Mouse (Mus musculus) embryonic fibroblast, embryonic 13.5 days (primary cell): ENCODE measurements at regions not wholly inside any gene's neighbourhood (a gene's known extent, or its start where the extent isn't known, plus 50 kb on each side); places are given as distances from the start of the nearest gene placed in this dataset.

Source experiments
- H3K27ac ChIP-seq: 2 replicates; pipeline ENCODE4 v1.5.1; 2012; ENCODE audit warnings: low read length, control low read depth, inconsistent platforms; ENCODE audit not compliant: insufficient read depth
- H3K4me1 ChIP-seq: 2 replicates; pipeline ENCODE4 v1.6.1; 2011; ENCODE audit warnings: low read length; ENCODE audit not compliant: control insufficient read depth, insufficient read depth
- H3K4me3 ChIP-seq: 2 replicates; pipeline ENCODE4 v1.5.1; 2011; ENCODE audit warnings: mild to moderate bottlenecking, control low read depth, low read length; ENCODE audit not compliant: insufficient read depth
- CTCF ChIP-seq: IDR thresholded peaks from 2 replicates; pipeline ENCODE4 v1.5.1; 2011; ENCODE audit warnings: mild to moderate bottlenecking, control low read depth, low read length, moderate library complexity, borderline replicate concordance; ENCODE audit not compliant: insufficient read depth
- POLR2A ChIP-seq: IDR thresholded peaks from 2 replicates; pipeline ENCODE4 v1.6.1; 2011; ENCODE audit warnings: low read depth, mild to moderate bottlenecking, control low read depth, low read length, moderate library complexity

DNA sequence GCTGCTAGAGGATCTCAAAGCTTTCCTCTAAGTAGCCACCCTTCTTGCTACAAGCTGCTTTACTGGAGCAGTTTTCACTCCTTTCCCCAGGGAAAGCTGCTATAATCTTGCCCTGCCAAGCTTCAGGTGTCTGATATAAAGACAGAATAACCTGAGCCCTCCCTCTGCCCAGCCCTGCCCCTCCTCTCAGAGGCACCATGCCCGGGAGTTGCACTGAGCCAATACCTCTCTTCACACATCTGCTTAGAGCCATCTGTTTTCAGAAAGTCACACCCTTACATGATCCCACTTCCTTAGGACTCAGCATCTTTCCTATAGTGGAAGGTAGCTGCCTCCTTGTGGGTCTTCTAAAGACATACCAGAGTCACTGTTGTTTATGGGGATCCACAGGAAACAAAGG, 374.3 kb downstream of the Cdk5rap2 start:
- Histone ChIP-seq H3K4me1 (no peaks in the 10 kb centered on the region), H3K4me3 (no peak overlapping the region), H3K27ac (no peak overlapping the region)
- TF ChIP-seq CTCF (no peak), POLR2A (no peak)

DNA sequence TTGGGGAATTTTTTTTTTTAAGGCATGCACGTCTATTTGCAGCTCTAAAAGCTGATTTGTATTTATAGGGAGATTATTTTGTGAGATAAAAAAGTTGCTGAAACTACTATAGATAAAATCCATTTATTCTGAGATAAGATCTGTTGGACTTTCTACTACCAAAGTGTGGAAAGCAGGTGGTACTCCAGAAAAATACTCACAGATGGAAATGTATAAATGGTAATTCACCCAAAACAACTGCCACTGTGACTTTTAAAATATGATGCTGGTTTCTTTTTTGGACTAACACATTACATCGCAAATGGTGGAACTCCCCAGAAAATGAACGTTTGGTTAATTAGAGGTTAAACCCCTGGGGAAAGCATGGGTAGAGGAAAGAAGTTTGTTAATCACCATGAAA, 377.7 kb downstream of the Cdk5rap2 start:
- no peak overlapping the region for H3K4me3 ChIP-seq
- no peak overlapping the region for H3K27ac ChIP-seq
- H3K4me1 ChIP-seq, result no peaks in the 10 kb centered on the region
- TF ChIP-seq POLR2A (no peak), CTCF (no peak)

DNA sequence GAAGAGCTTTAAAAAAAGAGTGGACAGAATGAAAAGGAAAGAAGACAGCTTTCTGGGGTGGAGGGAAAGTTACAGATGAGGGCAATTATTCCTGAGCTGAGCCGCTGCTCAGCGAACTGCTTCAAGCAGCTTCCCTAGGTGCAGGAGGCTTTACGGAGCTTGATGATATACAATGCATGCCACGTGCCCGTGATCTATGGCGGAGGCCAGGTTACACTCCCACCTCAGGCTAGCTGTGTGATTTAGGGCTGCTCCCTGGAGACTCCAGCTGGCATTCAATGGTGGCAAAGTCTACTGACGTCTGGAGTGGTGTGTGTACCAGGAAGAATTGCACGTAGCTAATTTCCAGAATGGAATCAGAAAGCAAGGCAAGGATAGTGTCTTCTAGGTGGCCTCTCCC, 383.4 kb downstream of the Cdk5rap2 start:
- no peaks in the 10 kb centered on the region for H3K4me1 ChIP-seq
- TF ChIP-seq POLR2A (no peak), CTCF (no peak)
- H3K27ac ChIP-seq, result no peak overlapping the region
- H3K4me3 ChIP-seq, result no peak overlapping the region

DNA sequence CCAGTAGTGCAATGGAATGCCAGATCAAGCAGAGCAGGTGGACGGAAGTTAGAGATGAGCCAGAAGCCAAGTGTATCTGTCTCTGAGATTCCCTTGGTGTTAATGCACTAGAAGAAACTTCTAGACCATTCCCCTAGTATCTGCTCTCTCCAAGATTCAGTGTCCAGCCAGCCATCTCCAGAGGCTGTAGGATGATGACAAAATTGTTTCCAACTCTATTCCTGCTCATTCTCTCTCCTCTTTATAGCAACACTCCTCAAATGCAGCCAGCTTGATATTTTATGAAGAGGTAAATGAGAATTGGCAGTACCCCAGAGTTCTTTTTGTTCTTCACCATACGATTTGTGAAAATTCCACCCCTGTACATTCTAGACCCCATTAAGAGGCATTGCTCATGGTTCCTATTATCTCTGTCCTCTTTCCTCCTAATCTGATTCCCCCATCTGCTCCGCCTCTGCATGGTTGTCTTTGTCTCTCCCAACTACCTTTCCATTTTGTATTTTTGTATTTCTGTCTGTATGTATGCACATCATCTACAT, 385.3 kb downstream of the Cdk5rap2 start:
- Histone ChIP-seq H3K27ac (no peak overlapping the region), H3K4me3 (no peak overlapping the region), H3K4me1 (no peaks in the 10 kb centered on the region)
- TF ChIP-seq POLR2A, result no peak
- no peak for TF ChIP-seq CTCF

DNA sequence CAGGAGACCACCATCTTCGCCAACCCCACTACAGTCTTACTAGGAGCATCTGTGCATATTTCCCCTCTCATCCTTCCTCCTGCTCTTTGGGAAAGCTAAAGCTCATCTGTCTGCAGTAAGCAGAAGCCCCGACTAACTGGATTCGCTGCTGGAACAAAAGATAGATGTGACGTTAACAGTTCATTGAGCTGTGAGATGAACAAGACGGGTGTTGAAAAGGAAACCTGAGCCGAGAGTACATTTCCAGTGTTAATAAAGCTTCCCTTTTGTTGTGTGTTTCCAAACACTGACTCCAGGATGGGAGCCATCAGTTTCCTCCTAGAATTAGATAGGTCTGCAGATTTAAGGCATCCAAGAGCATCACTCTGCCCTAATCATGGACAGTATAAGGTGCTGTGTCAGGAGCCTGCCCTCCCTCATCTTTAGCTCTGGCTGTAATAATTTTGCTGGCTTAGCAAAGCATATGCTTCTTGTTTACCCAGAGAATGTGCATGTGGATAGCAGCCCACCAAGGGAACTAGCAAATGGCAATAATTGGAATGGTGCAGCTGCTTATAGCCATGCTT, 389.3 kb downstream of the Cdk5rap2 start:
- Histone ChIP-seq H3K27ac (no peak overlapping the region), H3K4me1 (no peaks in the 10 kb centered on the region), H3K4me3 (no peak overlapping the region)
- TF ChIP-seq CTCF (no peak), POLR2A (no peak)

DNA sequence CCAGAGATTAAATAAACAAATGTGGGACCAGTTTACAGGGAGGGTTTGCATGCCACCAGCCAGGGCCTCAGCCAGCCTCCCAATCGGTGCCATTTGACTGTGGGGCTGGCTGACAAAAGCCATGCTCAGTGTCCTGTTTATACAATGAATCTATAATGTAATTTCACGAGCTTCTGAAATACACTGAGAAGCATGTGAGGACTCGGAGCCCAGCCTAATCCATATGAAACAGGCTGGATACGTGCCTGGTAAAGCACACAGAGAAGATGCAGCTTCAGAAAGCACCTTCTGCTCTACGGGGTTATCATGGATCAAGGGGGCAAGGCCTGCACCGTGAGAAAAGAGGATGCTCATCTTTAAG, 398.0 kb downstream of the Cdk5rap2 start:
- Histone ChIP-seq H3K27ac (no peak overlapping the region), H3K4me1 (no peaks in the 10 kb centered on the region), H3K4me3 (no peak overlapping the region)
- TF ChIP-seq CTCF (no peak), POLR2A (no peak)

DNA sequence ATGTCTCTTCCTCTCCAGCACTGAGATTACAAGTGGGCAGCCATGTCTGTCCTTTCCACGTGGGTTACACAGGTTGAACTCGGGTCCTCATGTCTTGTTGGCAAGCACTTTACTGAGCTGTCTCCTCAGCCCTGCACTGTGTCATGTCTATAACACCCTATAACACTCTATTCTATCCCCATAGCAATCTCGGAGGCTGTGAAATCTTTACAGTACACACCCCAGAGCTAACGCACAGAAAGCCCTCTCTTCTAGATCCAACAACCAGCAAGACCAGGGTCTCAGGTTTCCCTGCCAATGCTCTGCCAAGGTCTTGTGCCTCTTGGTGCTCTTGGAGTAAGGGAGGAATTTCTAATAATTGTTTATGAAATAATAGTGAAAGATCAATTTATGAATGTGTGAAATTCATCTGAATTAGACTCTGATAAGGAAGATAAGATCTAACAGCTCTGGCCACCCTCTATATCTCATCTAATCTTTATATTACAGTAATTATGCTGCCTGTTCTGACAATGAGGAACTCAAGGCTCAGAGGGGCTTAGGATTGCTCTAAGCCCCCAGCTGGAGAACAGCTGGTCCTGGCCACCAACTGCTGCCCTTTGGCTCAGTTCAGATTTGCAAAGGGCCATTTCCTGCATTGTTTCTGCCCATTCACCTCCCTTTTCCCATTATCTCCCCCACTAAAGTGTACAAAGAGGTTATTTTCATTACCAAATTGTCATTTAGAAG, 398.6 kb downstream of the Cdk5rap2 start:
- Histone ChIP-seq H3K27ac (no peak overlapping the region), H3K4me3 (no peak overlapping the region), H3K4me1 (no peaks in the 10 kb centered on the region)
- TF ChIP-seq POLR2A (no peak), CTCF (no peak)

DNA sequence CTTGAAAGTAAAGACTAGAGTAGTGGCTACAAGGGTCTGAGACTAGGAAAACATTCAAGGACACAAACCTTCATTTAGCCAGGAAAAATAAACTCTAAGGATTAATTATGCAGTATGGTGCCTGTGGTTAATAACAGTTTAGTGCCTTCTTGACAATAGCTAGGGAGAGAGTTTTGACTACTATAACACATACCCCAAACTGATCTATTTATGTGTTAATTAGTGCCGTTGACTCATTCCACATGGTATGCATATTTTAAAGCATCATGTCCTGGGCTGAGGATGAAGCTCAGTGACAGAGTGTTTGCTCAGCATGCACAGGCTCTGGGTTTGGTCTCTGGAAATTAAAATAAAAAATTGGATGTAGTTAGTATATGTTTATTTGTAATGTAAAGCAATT, 399.8 kb downstream of the Cdk5rap2 start:
- Histone ChIP-seq H3K4me3 (no peak overlapping the region), H3K27ac (no peak overlapping the region), H3K4me1 (no peaks in the 10 kb centered on the region)
- TF ChIP-seq POLR2A (no peak), CTCF (no peak)

DNA sequence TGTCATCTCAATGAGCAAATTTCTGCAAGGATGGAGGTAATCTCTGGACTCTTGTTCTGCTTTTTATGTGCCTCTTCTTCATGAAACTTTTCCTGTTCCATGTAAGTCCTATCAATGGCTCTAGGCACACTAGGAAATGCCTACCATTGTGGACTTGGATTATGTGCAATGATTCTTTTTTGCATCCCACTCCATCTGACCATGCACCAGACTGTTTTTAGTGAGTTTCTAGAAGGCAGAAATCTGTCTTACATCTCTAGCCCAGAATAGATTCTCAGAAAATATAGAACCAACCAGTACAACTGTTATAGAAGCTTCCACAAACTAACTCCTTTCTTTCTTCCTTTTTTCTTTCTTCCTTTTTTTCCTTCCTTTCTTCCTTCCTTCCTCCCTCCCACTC, 405.3 kb downstream of the Cdk5rap2 start:
- no peak for TF ChIP-seq CTCF
- no peak for TF ChIP-seq POLR2A
- Histone ChIP-seq H3K4me1 (no peaks in the 10 kb centered on the region), H3K4me3 (no peak overlapping the region), H3K27ac (no peak overlapping the region)

DNA sequence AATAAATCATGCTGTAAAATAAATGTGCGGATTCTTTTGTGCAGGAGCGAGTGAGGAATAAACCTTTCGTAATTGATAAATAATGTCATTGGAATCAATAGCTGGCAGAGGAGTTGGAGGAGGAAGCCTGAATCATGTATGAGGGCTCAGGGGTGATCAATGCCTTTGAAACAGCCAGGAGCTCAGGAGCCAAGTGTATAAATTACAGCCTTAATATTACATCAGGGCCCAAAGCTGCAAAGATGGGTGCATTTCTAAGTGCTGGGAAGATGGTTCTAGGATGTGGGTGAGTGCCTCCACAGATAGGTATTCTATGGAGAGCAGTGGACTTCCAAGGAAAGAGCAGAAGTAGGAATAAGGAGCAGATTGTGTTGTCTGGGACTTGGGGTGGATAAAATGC, 417.0 kb downstream of the Cdk5rap2 start:
- no peak overlapping the region for H3K27ac ChIP-seq
- no peak for TF ChIP-seq POLR2A
- TF ChIP-seq CTCF, result no peak
- H3K4me1 ChIP-seq, result no peaks in the 10 kb centered on the region
- H3K4me3 ChIP-seq, result no peak overlapping the region
